Mouse (Mus musculus) cerebellum, adult 2 months (tissue): ENCODE measurements around the gene Map1s. TPM values are rescaled to one million over a fixed set of nuclear protein-coding genes. Genes with fewer than 3 reads are reported as not detected.

ENCODE experiments used
- DNase-seq, 2 experiments: peaks; one replicate each; pipeline ENCODE4 v3.0.0; 2021
- H3K27ac ChIP-seq: fragments of 200-500 bp; 2 replicates; pipeline ENCODE4 v1.5.1; 2012; ENCODE audit warnings: low read length, control low read depth, inconsistent platforms; ENCODE audit not compliant: insufficient read depth
- H3K27me3 ChIP-seq: fragments of 200-500 bp; 2 replicates; pipeline ENCODE4 v1.6.1; 2012; ENCODE audit warnings: inconsistent platforms, mild to moderate bottlenecking, low read length, moderate library complexity; ENCODE audit not compliant: control insufficient read depth, insufficient read depth
- H3K4me1 ChIP-seq: fragments of 200-500 bp; 2 replicates; pipeline ENCODE4 v1.6.1; 2011; ENCODE audit warnings: low read length; ENCODE audit not compliant: control insufficient read depth, insufficient read depth
- H3K4me3 ChIP-seq: fragments of 200-500 bp; replicated peaks from 2 replicates; pipeline ENCODE3; 2011; ENCODE audit warnings: mild to moderate bottlenecking, low read depth, low read length, control low read depth; ENCODE audit not compliant: insufficient read depth
- CTCF ChIP-seq: fragments of 200-500 bp; IDR thresholded peaks from 2 replicates; pipeline ENCODE4 v1.5.1; 2011; ENCODE audit warnings: low read depth, mild to moderate bottlenecking, control low read depth, low read length, moderate library complexity, borderline replicate concordance; ENCODE audit not compliant: insufficient read depth
- POLR2A ChIP-seq: fragments of 200-500 bp; IDR thresholded peaks from 2 replicates; pipeline ENCODE4 v1.6.1; 2011; ENCODE audit warnings: low read length, control low read depth, borderline replicate concordance; ENCODE audit not compliant: insufficient read depth
- WGBS: fragments of 180-500 bp; shearing (Covaris S2); methylation state at CpG from one replicate; pipeline ENCODE4 v1.1.7; 2018; 5-methylcytosine and 5-hydroxymethylcytosine counted together
- polyA plus RNA-seq: library from polyadenylated mRNA; depleted of rRNA; stranded (reverse); fragments of >200 nt; gene quantifications from 2 replicates; pipeline ENCODE4 v1.2.3, GENCODE M21; 2012

The Map1s gene
- polyA plus RNA-seq, 1 experiment: 53.4 TPM

GRCm38 (mm10) chr8:70880546-70880945 lies 25.2 kb upstream of the Map1s start:
- no peak for TF ChIP-seq POLR2A
- no peak for TF ChIP-seq CTCF
- Histone ChIP-seq H3K27me3 (no peaks in the 10 kb centered on the region), H3K4me3 (peak overlapping the region; percentile 4), H3K4me1 (peaks cover 42% of the 10 kb centered on the region), H3K27ac (peak overlapping the region; percentile 62)
- WGBS: 8% methylated on average over 11 of the region's 11 CpGs
- peak in 1 of 2 experiments; percentile 50 for DNase-seq

- no peak for TF ChIP-seq POLR2A
- TF ChIP-seq CTCF: no peak
- DNase-seq: peak in 1 of 2 experiments; percentile 32
- Histone ChIP-seq H3K4me1 (peaks cover 40% of the 10 kb centered on the region), H3K27ac (no peak overlapping the region), H3K27me3 (no peaks in the 10 kb centered on the region), H3K4me3 (no peak overlapping the region)
- WGBS: 13% methylated on average over 4 of the region's 4 CpGs
Measured at GRCm38 (mm10) chr8:70884186-70884585, 21.5 kb upstream of the Map1s start.

GRCm38 (mm10) chr8:70884683-70885082 lies 21.0 kb upstream of the Map1s start:
- 83% methylated on average over 10 of the region's 10 CpGs for WGBS
- H3K4me3 ChIP-seq: no peak overlapping the region
- H3K27me3 ChIP-seq: no peaks in the 10 kb centered on the region

GRCm38 (mm10) chr8:70885612-70886011 lies 20.1 kb upstream of the Map1s start:
- Histone ChIP-seq H3K4me3 (no peak overlapping the region), H3K27me3 (no peaks in the 10 kb centered on the region), H3K4me1 (peaks cover 27% of the 10 kb centered on the region), H3K27ac (no peak overlapping the region)
- no peak for DNase-seq
- 59% methylated on average over 12 of the region's 12 CpGs for WGBS
- TF ChIP-seq CTCF (no peak), POLR2A (no peak)

More at GRCm38 (mm10) chr8:70884683-70885082, 21.0 kb upstream of the Map1s start:
- no peak for TF ChIP-seq POLR2A
- no peak for TF ChIP-seq CTCF
- H3K4me1 ChIP-seq: peaks cover 35% of the 10 kb centered on the region
- no peak for DNase-seq
- H3K27ac ChIP-seq: no peak overlapping the region

- H3K4me1 ChIP-seq: peaks cover 15% of the 10 kb centered on the region
- H3K27ac ChIP-seq: no peak overlapping the region
- WGBS: 11% methylated on average over 18 of the region's 18 CpGs
- DNase-seq: peak in 1 of 2 experiments; percentile 30
- no peak for TF ChIP-seq CTCF
- TF ChIP-seq POLR2A: no peak
- no peak overlapping the region for H3K4me3 ChIP-seq
- H3K27me3 ChIP-seq: no peaks in the 10 kb centered on the region
Measured at GRCm38 (mm10) chr8:70887669-70888068, 18.1 kb upstream of the Map1s start.

- no peak overlapping the region for H3K4me3 ChIP-seq
- no peaks in the 10 kb centered on the region for H3K27me3 ChIP-seq
- no peak for TF ChIP-seq POLR2A
- no peak overlapping the region for H3K27ac ChIP-seq
- DNase-seq: no peak
- WGBS: 92% methylated on average over 5 of the region's 5 CpGs
- no peaks in the 10 kb centered on the region; the same call in 1 of the 2 replicates for H3K4me1 ChIP-seq
Measured at GRCm38 (mm10) chr8:70890656-70891055, 15.1 kb upstream of the Map1s start.

GRCm38 (mm10) chr8:70891356-70891755 lies 14.4 kb upstream of the Map1s start:
- 35% methylated on average over 21 of the region's 21 CpGs for WGBS
- TF ChIP-seq POLR2A: no peak
- no peak for TF ChIP-seq CTCF
- Histone ChIP-seq H3K27ac (no peak overlapping the region), H3K27me3 (no peaks in the 10 kb centered on the region), H3K4me1 (no peaks in the 10 kb centered on the region; the same call in 1 of the 2 replicates), H3K4me3 (no peak overlapping the region)
- no peak for DNase-seq

GRCm38 (mm10) chr8:70892022-70892895 lies 13.5 kb upstream of the Map1s start, which contains the start of gene Slc5a5:
Gene Slc5a5, minus strand, starts transcription at chr8:70892757.
- Histone ChIP-seq H3K27ac (no peak within 1 kb of the TSS), H3K4me1 (no peaks in the 10 kb centered on the region; the same call in 1 of the 2 replicates), H3K4me3 (no peak within 1 kb of the TSS), H3K27me3 (no peaks in the 10 kb centered on the region)
- no peak for DNase-seq
- 28% methylated on average over 80 of the region's 80 CpGs for WGBS
- no peak for TF ChIP-seq CTCF
- TF ChIP-seq POLR2A: no peak
